Mouse (Mus musculus) intestine, postnatal 0 days (tissue): Measurements from ENCODE around the gene Lce1e. TPM values are rescaled to one million over a fixed set of nuclear protein-coding genes. Genes with fewer than 3 reads are reported as not detected.
A peak's percentile ranks its signal among the peaks of the same experiment; 100 is the strongest.

Experiments
- ATAC-seq: fragments of 200-750 bp; cut with Nextera tagmentation; 2 replicates; pipeline ENCODE4 v1.8.0; 2017; ENCODE audit warnings: mild to moderate bottlenecking, moderate TSS enrichment, moderate library complexity
- H3K27ac ChIP-seq: fragments of 300-500 bp; sonication (generic); 2 replicates; pipeline ENCODE4 v1.5.1; 2014; ENCODE audit warnings: mild to moderate bottlenecking, low read depth, low read length, moderate library complexity
- H3K27me3 ChIP-seq: fragments of 300-500 bp; sonication (generic); replicated peaks from 2 replicates; pipeline ENCODE4 v1.6.1; 2014; ENCODE audit warnings: low read length, mixed read lengths; ENCODE audit not compliant: control insufficient read depth, insufficient read depth
- H3K36me3 ChIP-seq: fragments of 300-500 bp; sonication (generic); 2 replicates; pipeline ENCODE4 v1.6.1; 2014; ENCODE audit warnings: mild to moderate bottlenecking, moderate library complexity; ENCODE audit not compliant: control insufficient read depth, insufficient read depth
- H3K4me1 ChIP-seq: fragments of 300-500 bp; sonication (generic); replicated peaks from 2 replicates; pipeline ENCODE4 v1.6.1; 2014; ENCODE audit warnings: antibody characterized with exemption, low read length, mixed read lengths; ENCODE audit not compliant: control insufficient read depth, insufficient read depth
- H3K4me2 ChIP-seq: fragments of 300-500 bp; sonication (generic); replicated peaks from 2 replicates; pipeline ENCODE4 v1.6.1; 2014; ENCODE audit warnings: low read depth, mild to moderate bottlenecking, moderate library complexity
- H3K4me3 ChIP-seq: fragments of 300-500 bp; sonication (generic); 2 replicates; pipeline ENCODE4 v1.5.1; 2014; ENCODE audit warnings: low read depth, low read length
- H3K9ac ChIP-seq: fragments of 300-500 bp; sonication (generic); 2 replicates; pipeline ENCODE4 v1.6.1; 2014; ENCODE audit warnings: mild to moderate bottlenecking, low read depth, low read length
- H3K9me3 ChIP-seq: fragments of 300-500 bp; sonication (generic); 2 replicates; pipeline ENCODE4 v1.6.1; 2016; ENCODE audit warnings: mixed run types; ENCODE audit not compliant: control insufficient read depth
- CTCF ChIP-seq: sonication (generic); IDR thresholded peaks from 2 replicates; pipeline ENCODE4 v1.5.1; 2016; ENCODE audit warnings: low read depth, mild to moderate bottlenecking, control low read depth, antibody characterized with exemption, moderate library complexity
- WGBS: fragments of 180-500 bp; shearing (Covaris S2); extraction: QIAGEN DNeasy Blood & Tissue Kit; methylation state at CpG from one replicate; pipeline ENCODE4 v1.1.7; 2014; 5-methylcytosine and 5-hydroxymethylcytosine counted together
- polyA plus RNA-seq: library from polyadenylated mRNA; unstranded; fragments of >200 nt; fragmentation: Nextera tagmentation; extraction: Ambion mirVana; gene quantifications from 2 replicates; pipeline ENCODE4 v1.2.1, GENCODE M21; 2015

The Lce1e gene
- not detected in 2 replicates for polyA plus RNA-seq

- H3K4me3 ChIP-seq: no peak within 1 kb of the TSS
- H3K9me3 ChIP-seq: no peaks in the 10 kb centered on the region
- H3K27me3 ChIP-seq: no peaks in the 10 kb centered on the region
- H3K27ac ChIP-seq: no peak within 1 kb of the TSS
- H3K4me2 ChIP-seq: no peak within 1 kb of the TSS
- H3K36me3 ChIP-seq: no peaks in the 10 kb centered on the region
- 82% methylated on average over 2 of the region's 2 CpGs for whole genome bisulfite sequencing
- H3K4me1 ChIP-seq: no peaks in the 10 kb centered on the region
- no peak within 1 kb of the TSS for H3K9ac ChIP-seq
- no peak for ATAC-seq
- no peak for TF ChIP-seq CTCF
Measured at GRCm38 (mm10) chr3:92708974-92709373, at the start of gene Lce1e. TSS of gene Lce1e (minus strand) at chr3:92709074.

GRCm38 (mm10) chr3:92753197-92753596 lies 44.3 kb upstream of the Lce1e start:
- no peak overlapping the region for H3K4me3 ChIP-seq
- no peaks in the 10 kb centered on the region for H3K36me3 ChIP-seq
- 39% methylated on average over 3 of the region's 3 CpGs for WGBS
- H3K9ac ChIP-seq: no peak overlapping the region
- no peak overlapping the region for H3K27ac ChIP-seq
- TF ChIP-seq CTCF: peak; percentile 37
- no peaks in the 10 kb centered on the region for H3K4me1 ChIP-seq
- no peak for ATAC-seq
- H3K4me2 ChIP-seq: no peak overlapping the region
- H3K27me3 ChIP-seq: no peaks in the 10 kb centered on the region
- H3K9me3 ChIP-seq: no peaks in the 10 kb centered on the region

GRCm38 (mm10) chr3:92752238-92752637 lies 43.4 kb upstream of the Lce1e start, which contains the start of gene Lce1g:
TSS of gene Lce1g (minus strand) at chr3:92752338.
- no peaks in the 10 kb centered on the region for H3K4me1 ChIP-seq
- no peaks in the 10 kb centered on the region for H3K27me3 ChIP-seq
- H3K4me2 ChIP-seq: no peak within 1 kb of the TSS
- no peak within 1 kb of the TSS for H3K4me3 ChIP-seq
- 91% methylated on average over 1 of the region's 1 CpGs for WGBS
- H3K9ac ChIP-seq: no peak within 1 kb of the TSS
- no peak within 1 kb of the TSS for H3K27ac ChIP-seq
- H3K36me3 ChIP-seq: no peaks in the 10 kb centered on the region
- TF ChIP-seq CTCF: no peak
- no peaks in the 10 kb centered on the region for H3K9me3 ChIP-seq
- ATAC-seq: no peak

GRCm38 (mm10) chr3:92738996-92739395 lies 30.1 kb upstream of the Lce1e start, which contains the start of gene Gm38119:
TSS of gene Gm38119 (minus strand) at chr3:92739096.
- no peak for ATAC-seq
- no peak within 1 kb of the TSS for H3K4me2 ChIP-seq
- 77% methylated on average over 1 of the region's 1 CpGs for WGBS
- no peak within 1 kb of the TSS for H3K9ac ChIP-seq
- H3K9me3 ChIP-seq: no peaks in the 10 kb centered on the region
- H3K27ac ChIP-seq: no peak within 1 kb of the TSS
- no peaks in the 10 kb centered on the region for H3K36me3 ChIP-seq
- no peaks in the 10 kb centered on the region for H3K4me1 ChIP-seq
- no peak for TF ChIP-seq CTCF
- H3K27me3 ChIP-seq: no peaks in the 10 kb centered on the region
- no peak within 1 kb of the TSS for H3K4me3 ChIP-seq

GRCm38 (mm10) chr3:92722631-92723030 lies 13.8 kb upstream of the Lce1e start:
- no peak overlapping the region for H3K4me2 ChIP-seq
- WGBS: 80% methylated on average over 5 of the region's 5 CpGs
- H3K4me3 ChIP-seq: no peak overlapping the region
- H3K9me3 ChIP-seq: no peaks in the 10 kb centered on the region
- no peaks in the 10 kb centered on the region for H3K27me3 ChIP-seq
- no peak overlapping the region for H3K9ac ChIP-seq
- no peaks in the 10 kb centered on the region for H3K36me3 ChIP-seq
- ATAC-seq: no peak
- TF ChIP-seq CTCF: no peak
- no peak overlapping the region for H3K27ac ChIP-seq
- no peaks in the 10 kb centered on the region for H3K4me1 ChIP-seq

GRCm38 (mm10) chr3:92720250-92720649 lies 11.4 kb upstream of the Lce1e start, which contains the start of gene Lce1f:
TSS of gene Lce1f (minus strand) at chr3:92720350.
- no peak for TF ChIP-seq CTCF
- Histone ChIP-seq H3K9me3 (no peaks in the 10 kb centered on the region), H3K27ac (no peak within 1 kb of the TSS), H3K27me3 (no peaks in the 10 kb centered on the region), H3K4me3 (no peak within 1 kb of the TSS), H3K4me2 (no peak within 1 kb of the TSS), H3K36me3 (no peaks in the 10 kb centered on the region), H3K4me1 (no peaks in the 10 kb centered on the region), H3K9ac (no peak within 1 kb of the TSS)
- ATAC-seq: no peak
- WGBS: 67% methylated on average over 3 of the region's 3 CpGs

GRCm38 (mm10) chr3:92715122-92715521 lies 6.2 kb upstream of the Lce1e start:
- no peak overlapping the region for H3K4me3 ChIP-seq
- no peaks in the 10 kb centered on the region for H3K4me1 ChIP-seq
- H3K9me3 ChIP-seq: no peaks in the 10 kb centered on the region
- no peak overlapping the region for H3K9ac ChIP-seq
- no peaks in the 10 kb centered on the region for H3K27me3 ChIP-seq
- H3K36me3 ChIP-seq: no peaks in the 10 kb centered on the region
- H3K4me2 ChIP-seq: no peak overlapping the region
- no peak for ATAC-seq
- TF ChIP-seq CTCF: peak; percentile 47
- no peak overlapping the region for H3K27ac ChIP-seq
